Mouse (Mus musculus): ENCODE data around the gene Rcl1. TPM values are rescaled to one million over a fixed set of nuclear protein-coding genes. Genes with fewer than 3 reads are reported as not detected.

Gene Rcl1
- polyA plus RNA-seq (2012; rRNA removed; ENCODE audit: low replicate concordance): 19.6 and 30.1 TPM in 2 replicates

GRCm38 (mm10) chr19:29100874-29101542, at the start of gene Rcl1:
TSS of gene Rcl1 (plus strand) at chr19:29101375.

Other genes with a start within 250 kb of the Rcl1 start
- 9.8 and 19.0 TPM in 2 replicates for gene Plpp6, start 137.4 kb upstream of the Rcl1 start, polyA plus RNA-seq (2012; rRNA removed; ENCODE audit: low replicate concordance)
- 1.9 and 4.6 TPM in 2 replicates for gene 4430402I18Rik, start 133.6 kb upstream of the Rcl1 start, polyA plus RNA-seq (2012; rRNA removed; ENCODE audit: low replicate concordance)
- gene Cdc37l1, start 111.0 kb upstream of the Rcl1 start, polyA plus RNA-seq (2012; rRNA removed; ENCODE audit: low replicate concordance): 8.5 and 15.4 TPM in 2 replicates
- 94.7 and 111 TPM in 2 replicates for gene Ak3, start 53.4 kb upstream of the Rcl1 start, polyA plus RNA-seq (2012; rRNA removed; ENCODE audit: low replicate concordance)
- gene Jak2, start 150.5 kb downstream of the Rcl1 start, polyA plus RNA-seq (2012; rRNA removed; ENCODE audit: low replicate concordance): 9.1 and 9.8 TPM in 2 replicates
- gene Insl6, start 224.0 kb downstream of the Rcl1 start, polyA plus RNA-seq (2012; rRNA removed; ENCODE audit: low replicate concordance): 1.4 and 2.8 TPM in 2 replicates
- gene Rln1, start 233.3 kb downstream of the Rcl1 start, polyA plus RNA-seq (2012; rRNA removed; ENCODE audit: low replicate concordance): not detected in 2 replicates

Measured in mammary gland, adult 2 months (tissue).